Mouse (Mus musculus) right cerebral cortex, postnatal 4 days (tissue): ENCODE data around the gene Crim1.

Source experiments
- DNase-seq: peaks from one replicate; pipeline ENCODE4 v3.0.0-alpha.2; 2022

The Crim1 gene

DNA sequence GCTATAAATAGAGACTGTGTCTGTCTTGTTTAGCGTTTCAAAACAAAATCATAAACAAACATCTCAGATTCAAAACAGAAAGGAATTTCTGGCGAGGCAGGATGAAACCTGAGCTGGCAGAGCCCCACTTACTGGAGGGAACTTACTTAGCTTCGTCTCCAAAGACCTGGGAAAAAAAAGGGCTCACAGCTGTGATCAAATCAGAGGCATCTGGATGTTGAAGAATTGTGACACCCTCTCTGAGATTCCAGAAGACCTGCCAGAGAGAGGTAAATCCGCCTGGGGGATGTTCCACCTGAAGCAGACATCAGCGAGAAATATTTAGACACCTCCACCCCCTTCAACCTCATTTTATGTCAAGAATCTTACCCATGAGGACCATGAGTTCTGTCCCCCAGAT is 11.8 kb downstream of the Crim1 start:
- DNase-seq, result no peak

DNA sequence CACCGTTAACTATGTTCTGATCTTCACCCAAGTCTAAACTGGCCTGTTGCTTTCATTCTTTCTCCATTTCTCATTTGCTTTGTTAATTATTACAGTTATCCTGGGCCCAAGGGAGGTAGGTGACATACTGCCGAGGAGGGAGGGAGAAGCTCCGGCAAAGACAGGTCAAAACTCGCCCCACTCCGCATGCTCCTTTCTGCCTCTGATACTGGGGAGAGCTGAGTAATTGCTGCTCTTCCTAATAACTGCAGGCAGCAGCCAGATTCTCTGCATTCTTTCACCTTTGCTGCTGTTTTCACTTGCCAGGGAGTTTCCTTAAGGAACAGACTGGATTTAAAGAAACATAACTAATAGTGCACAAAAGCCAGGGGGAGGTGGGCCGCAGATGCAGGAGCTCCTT is 13.1 kb downstream of the Crim1 start:
- no peak for DNase-seq

GRCm38 (mm10) chr17:78216526-78216925 is 16.5 kb downstream of the Crim1 start:
- no peak for DNase-seq

DNA sequence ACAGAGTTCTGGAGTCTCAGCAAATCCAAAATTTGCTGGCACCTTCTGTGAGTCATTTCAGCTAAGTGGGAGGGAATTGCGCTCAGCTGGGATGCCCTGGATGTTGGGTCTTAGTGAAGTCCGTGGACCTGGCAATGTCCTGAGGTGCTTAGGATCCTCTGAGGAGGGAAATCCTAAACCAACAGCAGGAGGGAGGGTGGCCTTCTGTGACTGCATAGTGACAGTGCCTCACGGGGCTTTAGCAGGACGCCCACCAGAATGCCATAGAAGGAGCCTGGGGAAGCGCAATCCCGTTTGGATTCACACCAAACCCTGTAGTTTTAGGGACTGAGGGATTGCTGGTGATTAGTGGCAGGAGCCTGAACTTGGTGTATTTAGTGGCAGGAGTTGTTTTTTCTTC is 17.4 kb downstream of the Crim1 start:
- no peak for DNase-seq

- no peak for DNase-seq
These were observed 18.6 kb downstream of the Crim1 start for GRCm38 (mm10) chr17:78218506-78219232.

- DNase-seq, result peak; percentile 65
These were observed 21.1 kb downstream of the Crim1 start for GRCm38 (mm10) chr17:78221007-78221642.

GRCm38 (mm10) chr17:78221860-78222259 is 21.8 kb downstream of the Crim1 start:
- DNase-seq, result no peak

DNA sequence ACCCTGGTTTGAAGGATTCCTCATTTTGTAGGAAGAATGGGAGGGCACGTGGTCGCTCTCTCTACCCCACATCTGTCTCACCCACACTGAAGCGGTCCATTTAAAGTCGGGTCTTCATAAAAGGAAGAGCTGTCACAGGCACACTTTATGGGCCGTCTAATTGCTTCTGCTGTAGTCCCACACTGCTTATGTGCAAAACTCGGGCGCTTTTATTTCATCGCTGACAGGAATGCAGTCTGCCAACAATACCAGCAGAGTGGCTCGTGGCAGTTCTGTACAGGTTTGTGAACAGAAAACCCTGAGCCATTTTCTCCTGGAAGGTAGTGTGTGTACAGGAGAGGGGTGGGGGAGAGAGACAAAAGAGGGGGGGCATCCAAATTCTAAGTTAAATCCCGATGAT is 23.9 kb downstream of the Crim1 start:
- no peak for DNase-seq

DNA sequence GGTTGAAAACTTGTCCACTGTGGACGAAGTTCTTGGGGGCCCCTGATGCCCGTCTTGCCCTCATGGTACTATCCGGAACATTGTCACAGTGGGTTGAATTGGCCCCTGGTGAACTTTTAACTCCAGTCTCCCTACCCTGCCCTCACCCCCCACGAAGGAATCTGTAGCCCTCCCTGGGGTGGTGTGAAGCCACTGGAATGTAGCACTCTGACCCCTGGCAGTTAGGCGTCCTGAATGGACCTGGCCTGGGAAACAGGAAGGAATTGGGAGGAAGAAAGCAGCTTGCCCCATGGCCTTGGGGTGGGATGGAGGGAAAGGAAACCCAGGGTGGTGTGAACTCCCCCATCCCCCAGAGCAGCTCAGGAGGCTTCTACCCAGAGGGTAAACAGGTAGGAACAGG is 25.5 kb downstream of the Crim1 start:
- no peak for DNase-seq

DNA sequence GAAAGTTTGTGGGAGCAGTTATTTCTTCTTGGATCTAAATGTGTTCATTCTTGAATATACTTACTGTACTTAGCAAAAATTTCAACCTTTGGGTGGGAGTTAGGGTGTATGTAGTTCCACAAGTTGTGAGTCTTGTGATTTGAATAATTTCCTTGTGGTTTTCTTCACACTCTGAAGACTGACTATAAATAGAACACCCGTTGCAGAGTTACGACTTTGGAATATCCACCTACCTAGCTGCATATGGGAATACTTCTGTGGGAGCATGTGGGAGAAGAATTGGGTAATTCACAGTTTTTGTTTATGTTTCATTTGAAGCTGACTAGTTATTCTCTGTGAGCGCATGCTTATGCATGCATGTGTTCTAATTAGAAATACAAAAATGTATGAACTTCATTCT is 27.2 kb downstream of the Crim1 start:
- DNase-seq, result no peak

DNA sequence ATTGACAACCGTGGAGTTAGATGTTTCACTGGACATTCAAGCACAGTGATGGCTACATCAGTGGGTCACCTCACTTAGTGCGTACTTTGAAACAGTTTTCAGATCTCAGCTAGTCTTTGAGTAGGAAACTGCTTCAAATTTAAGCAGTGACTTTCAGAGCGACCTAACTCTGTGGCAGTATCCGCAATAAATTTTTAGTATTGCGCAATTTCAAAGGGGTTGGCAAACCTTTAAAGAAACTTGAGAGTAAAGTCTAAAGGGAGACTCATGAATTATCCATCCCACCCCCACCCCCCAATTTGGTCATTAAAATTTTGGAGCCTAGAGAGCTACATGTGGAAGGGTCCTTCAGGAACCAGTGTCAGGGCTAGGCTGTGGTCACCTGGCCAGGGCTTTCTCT is 31.5 kb downstream of the Crim1 start:
- no peak for DNase-seq

GRCm38 (mm10) chr17:78232703-78233102 is 32.7 kb downstream of the Crim1 start:
- no peak for DNase-seq

GRCm38 (mm10) chr17:78233873-78234272 is 33.8 kb downstream of the Crim1 start:
- no peak for DNase-seq

- no peak for DNase-seq
These were observed 36.1 kb downstream of the Crim1 start for GRCm38 (mm10) chr17:78236126-78236525.

- no peak for DNase-seq
These were observed 37.9 kb downstream of the Crim1 start for GRCm38 (mm10) chr17:78237954-78238353.

DNA sequence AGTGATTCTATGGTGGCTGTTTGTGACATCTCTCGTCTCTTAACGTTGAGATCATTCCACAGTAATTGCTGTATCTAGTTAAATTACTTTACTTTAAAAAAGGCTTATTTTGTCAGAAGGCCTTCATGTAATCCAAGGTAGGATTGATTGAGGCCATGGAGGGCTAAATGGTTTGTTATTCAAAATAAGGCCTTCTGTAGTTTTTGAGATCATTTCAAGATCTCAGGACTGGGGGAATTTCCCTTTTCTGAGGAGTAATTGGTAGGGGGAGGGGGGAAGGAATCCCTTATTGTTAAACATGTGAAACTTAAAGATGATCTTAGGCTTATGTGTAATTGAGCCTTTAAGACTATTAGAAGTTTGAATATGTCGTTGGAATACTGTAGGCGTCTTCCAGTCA is 40.1 kb downstream of the Crim1 start:
- no peak for DNase-seq

DNA sequence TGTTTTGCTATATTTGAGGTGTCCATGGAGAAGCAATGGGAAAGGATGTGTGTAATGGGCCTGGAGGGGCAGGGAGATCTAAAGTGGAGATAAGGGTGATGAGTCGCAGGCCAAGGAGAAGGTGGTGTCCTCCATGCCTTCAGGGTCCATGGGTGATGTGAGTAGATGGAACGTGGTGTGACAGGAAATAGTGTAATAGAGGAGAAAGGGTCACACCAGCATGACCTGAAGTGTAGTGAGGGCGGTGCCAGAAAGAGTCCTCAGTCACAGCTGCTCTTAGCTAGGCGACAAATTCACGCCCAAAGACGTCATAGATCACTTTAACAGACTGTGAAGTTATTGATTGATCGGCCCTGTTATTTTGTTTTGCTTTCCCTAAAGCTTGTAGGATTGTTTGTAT is 41.2 kb downstream of the Crim1 start:
- no peak for DNase-seq

GRCm38 (mm10) chr17:78244752-78245151 is 44.7 kb downstream of the Crim1 start:
- no peak for DNase-seq

DNA sequence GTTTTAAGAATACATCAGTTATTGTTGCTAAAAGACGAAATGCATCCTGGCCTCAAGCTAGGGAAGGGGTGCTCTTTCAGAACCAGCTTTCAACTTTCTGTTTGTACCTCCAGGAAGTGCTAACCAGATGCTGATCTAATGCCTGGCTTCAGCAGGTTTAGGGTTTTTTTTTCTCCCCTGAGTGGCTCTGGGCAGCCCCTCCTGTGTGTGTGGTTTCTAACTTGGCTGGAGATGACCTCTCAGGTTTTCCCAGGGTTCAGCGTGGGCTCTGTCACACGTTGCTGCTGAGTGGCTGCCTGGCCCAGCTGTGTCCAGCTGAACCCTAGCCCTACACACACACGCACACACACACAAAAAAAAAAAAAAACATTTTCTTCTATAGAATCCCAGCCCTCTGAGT is 45.4 kb downstream of the Crim1 start:
- DNase-seq, result no peak

GRCm38 (mm10) chr17:78246634-78247383 is 46.8 kb downstream of the Crim1 start:
- no peak for DNase-seq

- no peak for DNase-seq
These were observed 48.1 kb downstream of the Crim1 start for GRCm38 (mm10) chr17:78248197-78248596.

GRCm38 (mm10) chr17:78248943-78249342 is 48.9 kb downstream of the Crim1 start:
- DNase-seq, result no peak

DNA sequence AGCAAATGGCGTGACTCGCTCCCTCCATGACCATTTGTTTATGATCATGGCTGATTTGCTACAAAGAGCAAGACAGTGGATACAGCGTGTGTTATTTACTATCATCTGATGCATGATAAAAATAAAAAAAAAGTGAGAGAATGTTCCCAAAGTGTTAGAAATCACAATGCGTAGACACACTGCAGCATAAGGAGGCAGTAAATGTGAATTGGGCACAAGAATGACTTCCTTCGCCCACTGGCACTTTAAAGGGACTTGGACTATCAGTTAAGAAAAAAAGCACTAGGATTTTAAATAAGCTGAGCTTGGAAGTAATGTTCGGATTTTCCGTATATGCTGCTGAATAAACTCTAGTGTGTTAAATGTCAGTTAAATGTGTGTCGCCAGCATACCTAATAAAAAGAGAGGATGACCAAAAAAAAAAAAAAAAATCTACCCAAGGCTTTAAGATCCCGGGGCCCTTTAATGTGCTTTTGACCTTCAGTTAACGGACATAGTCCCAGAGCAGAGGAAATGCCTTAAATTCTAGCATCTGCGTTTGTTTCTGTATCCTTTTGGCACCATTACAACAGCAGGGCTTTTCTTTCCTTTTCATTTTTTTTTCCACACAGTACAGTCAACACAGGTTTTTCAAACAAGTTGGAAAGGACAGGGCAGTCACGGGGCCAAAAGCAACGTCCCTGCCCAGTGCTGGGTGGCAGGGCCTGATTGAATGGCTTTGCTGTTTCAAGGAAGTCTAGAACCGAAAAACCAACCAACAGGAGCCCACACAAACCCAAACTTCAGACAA is 50.3 kb downstream of the Crim1 start:
- DNase-seq, result no peak
